Mouse (Mus musculus) cerebellum, adult 2 months (tissue): ENCODE measurements around the gene Clba1.

Experiments used
- CTCF ChIP-seq: fragments of 200-500 bp; IDR thresholded peaks from 2 replicates; pipeline ENCODE4 v1.5.1; 2011; ENCODE audit warnings: low read depth, mild to moderate bottlenecking, control low read depth, low read length, moderate library complexity, borderline replicate concordance; ENCODE audit not compliant: insufficient read depth
- POLR2A ChIP-seq: fragments of 200-500 bp; IDR thresholded peaks from 2 replicates; pipeline ENCODE4 v1.6.1; 2011; ENCODE audit warnings: low read length, control low read depth, borderline replicate concordance; ENCODE audit not compliant: insufficient read depth

DNA sequence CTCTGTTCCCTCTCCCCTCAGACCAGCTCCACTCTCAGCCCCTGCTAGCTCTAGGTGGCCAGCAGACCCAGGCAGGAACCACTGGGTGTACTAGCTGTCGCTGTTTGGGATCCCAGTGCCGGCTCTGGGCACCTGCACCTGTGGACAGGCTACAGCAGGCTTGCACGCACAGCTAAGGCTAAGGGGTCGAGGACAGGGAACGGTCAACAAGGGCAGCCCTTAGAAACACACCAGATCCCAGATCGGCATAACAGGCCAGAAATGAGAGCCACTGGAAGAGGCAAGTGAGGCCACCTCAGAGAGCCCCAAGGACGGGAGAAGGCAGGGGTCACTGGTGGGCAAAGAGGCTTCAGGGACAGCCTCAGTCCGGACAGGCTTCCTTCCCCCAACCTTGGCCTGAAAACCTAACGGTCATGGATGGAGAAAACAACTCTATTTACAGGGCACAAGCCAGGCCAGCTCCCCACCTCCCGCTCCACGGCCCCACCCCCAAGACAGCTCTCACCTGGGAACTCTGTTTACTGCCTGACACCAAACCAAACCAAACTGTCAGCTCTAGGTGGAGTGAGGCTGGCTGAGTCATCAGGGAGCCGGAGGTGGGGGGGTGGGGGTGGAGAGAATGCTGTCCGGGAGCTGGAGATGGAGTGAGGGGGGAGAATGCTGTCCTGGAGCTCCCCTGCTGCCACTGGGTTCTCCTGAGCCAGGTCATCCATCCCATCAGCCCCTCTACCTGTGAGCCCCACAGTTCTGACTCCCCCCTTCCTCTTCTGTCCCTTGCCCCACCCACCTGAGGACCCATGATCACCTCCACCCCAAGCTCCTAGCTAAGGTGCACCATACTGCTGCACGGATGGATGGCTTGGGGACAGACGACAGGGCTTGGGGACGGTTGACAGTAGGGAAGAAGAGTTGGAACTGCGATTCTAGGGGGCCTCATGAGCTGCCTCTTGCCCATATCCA lies 11.9 kb upstream of the Clba1 start:
- TF ChIP-seq CTCF = no peak
- TF ChIP-seq POLR2A = no peak
